Mouse (Mus musculus) G1E (cell line): ENCODE measurements at regions not wholly inside any gene's neighbourhood (a gene's known extent, or its start where the extent isn't known, plus 50 kb on each side); places are given as distances from the start of the nearest gene placed in this dataset.

ENCODE experiments used
- CTCF ChIP-seq: IDR thresholded peaks from 2 replicates; pipeline ENCODE4 v1.5.1; 2012; ENCODE audit warnings: low read depth, low read length, inconsistent platforms, mixed read lengths
- TAL1 ChIP-seq: conservative IDR thresholded peaks from 2 replicates; pipeline ENCODE4 v1.6.1; 2012; ENCODE audit warnings: low read depth, low read length, inconsistent platforms, mixed read lengths

DNA sequence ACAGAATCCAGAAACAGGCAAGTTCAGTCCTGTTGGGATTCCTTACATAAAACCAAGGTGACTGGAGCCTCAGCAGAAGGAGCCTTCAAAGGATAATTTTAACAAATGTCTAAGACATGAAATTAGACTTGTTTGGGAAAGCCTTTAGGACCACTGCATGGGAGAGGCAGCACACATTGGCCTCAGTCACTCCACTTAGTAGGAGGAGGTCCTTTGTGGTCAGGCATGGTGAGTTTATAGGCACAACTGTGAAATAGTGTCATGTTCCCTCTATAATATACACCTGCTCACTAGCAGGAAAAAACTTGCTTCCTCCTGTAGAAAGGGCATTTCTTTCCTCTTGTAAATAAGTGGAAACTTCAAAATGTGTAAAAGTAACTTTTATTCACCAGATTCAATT, 522.8 kb downstream of the Efna5 start:
- TF ChIP-seq CTCF (no peak), TAL1 (no peak)
